Mouse (Mus musculus): ENCODE measurements around the gene Sept1. TPM values are rescaled to one million over a fixed set of nuclear protein-coding genes. Genes with fewer than 3 reads are reported as not detected.

Sept1 gene
- polyA plus RNA-seq, 1 experiment = 1,102 TPM

DNA sequence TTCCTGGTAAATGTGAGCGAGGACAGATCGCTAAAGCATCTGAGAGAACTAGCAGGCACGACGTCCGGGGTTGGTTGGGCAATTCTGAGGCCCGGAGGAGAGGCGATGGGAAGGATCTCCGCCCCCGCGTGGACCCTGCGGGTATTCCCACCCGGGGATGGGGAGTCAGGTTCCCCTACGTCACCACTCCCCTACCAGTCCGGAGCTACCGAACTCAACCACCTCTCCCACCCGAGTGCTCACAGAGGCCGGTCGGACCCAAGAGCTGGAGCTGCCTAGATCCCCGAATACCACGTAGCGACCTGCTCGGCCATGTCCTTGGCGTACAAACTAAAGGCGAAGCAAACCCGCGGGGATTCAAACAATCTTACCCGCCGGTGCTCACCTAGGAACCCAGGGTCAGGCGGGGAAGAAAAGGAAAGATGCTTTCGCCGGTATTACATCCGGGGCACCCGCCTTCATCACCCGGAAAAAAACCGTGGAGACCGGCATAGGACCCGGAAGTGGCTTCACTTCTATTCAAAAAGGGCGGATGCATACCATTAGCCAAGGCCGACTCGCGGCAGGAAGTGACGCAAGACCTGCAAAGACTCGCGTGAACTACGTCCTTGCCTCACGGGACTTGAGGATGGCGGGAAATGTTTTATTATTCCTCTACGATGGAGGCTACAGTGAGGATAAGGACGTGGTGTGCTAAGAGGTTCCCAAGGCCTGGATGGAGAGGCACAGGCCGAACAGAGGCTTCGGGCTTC is 37.2 kb downstream of the Sept1 start, which contains the start of gene Cd2bp2:
Cd2bp2 (minus strand) TSS at position 507 of the 752 bp plus-strand sequence.
- peak within 1 kb of the TSS; percentile 53 for H3K27ac ChIP-seq (ENCODE audit: control insufficient read depth, insufficient read depth, low read length)
- peaks cover 45% of the 10 kb centered on the region for H3K36me3 ChIP-seq (ENCODE audit: control insufficient read depth, insufficient read depth, low read length)
- WGBS = under 1% methylated on average over 51 of the region's 51 CpGs
- peak; percentile 95 for DNase-seq
- peaks cover 18% of the 10 kb centered on the region for H3K4me1 ChIP-seq (replicated peaks; ENCODE audit: control insufficient read depth, insufficient read depth, low read length)
- peak within 1 kb of the TSS; percentile 78 for H3K4me3 ChIP-seq (ENCODE audit: control insufficient read depth, insufficient read depth, low read length)
- TF ChIP-seq POLR2A (IDR thresholded peaks at IDR 0.05; ENCODE audit: control insufficient read depth, extremely low read depth, insufficient read depth, low read length, poor library complexity) = peak; percentile 68; the same call in 1 of the 2 replicates
- TF ChIP-seq CTCF (IDR thresholded peaks at IDR 0.05; ENCODE audit: borderline replicate concordance, control insufficient read depth, extremely low read depth, insufficient read depth, low read length, poor library complexity) = peak; percentile 43; the same call in 1 of the 2 replicates
- no peaks in the 10 kb centered on the region for H3K27me3 ChIP-seq (ENCODE audit: control insufficient read depth, insufficient read depth, low read length)

DNA sequence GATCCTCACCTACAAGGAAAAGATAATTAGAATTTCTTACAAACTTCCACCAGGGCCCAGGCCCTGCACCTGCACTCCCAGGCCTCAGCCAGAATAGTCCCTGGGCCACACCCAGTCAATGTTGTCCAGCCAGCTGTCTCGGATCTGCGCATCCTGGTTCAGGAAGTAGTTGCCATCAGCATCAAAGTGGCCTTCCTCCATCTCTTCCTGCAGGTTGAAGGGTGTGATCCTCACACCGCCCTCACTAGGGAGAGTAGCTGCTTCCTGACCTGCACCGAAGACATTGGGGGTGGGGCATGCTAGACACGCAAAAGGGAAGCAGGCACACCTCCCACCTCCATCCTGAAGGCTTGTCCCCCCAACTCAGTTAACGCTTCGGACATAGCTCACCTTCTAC is 38.3 kb downstream of the Sept1 start:
- Histone ChIP-seq H3K36me3 (ENCODE audit: control insufficient read depth, insufficient read depth, low read length) (peaks cover 34% of the 10 kb centered on the region), H3K4me3 (ENCODE audit: control insufficient read depth, insufficient read depth, low read length) (peak overlapping the region; percentile 78), H3K27ac (ENCODE audit: control insufficient read depth, insufficient read depth, low read length) (no peak overlapping the region), H3K4me1 (replicated peaks; ENCODE audit: control insufficient read depth, insufficient read depth, low read length) (peaks cover 27% of the 10 kb centered on the region), H3K27me3 (ENCODE audit: control insufficient read depth, insufficient read depth, low read length) (no peaks in the 10 kb centered on the region)
- WGBS = 68% methylated on average over 7 of the region's 7 CpGs
- no peak for DNase-seq
- no peak for TF ChIP-seq POLR2A (IDR thresholded peaks at IDR 0.05; ENCODE audit: control insufficient read depth, extremely low read depth, insufficient read depth, low read length, poor library complexity)
- TF ChIP-seq CTCF (IDR thresholded peaks at IDR 0.05; ENCODE audit: borderline replicate concordance, control insufficient read depth, extremely low read depth, insufficient read depth, low read length, poor library complexity) = no peak

DNA sequence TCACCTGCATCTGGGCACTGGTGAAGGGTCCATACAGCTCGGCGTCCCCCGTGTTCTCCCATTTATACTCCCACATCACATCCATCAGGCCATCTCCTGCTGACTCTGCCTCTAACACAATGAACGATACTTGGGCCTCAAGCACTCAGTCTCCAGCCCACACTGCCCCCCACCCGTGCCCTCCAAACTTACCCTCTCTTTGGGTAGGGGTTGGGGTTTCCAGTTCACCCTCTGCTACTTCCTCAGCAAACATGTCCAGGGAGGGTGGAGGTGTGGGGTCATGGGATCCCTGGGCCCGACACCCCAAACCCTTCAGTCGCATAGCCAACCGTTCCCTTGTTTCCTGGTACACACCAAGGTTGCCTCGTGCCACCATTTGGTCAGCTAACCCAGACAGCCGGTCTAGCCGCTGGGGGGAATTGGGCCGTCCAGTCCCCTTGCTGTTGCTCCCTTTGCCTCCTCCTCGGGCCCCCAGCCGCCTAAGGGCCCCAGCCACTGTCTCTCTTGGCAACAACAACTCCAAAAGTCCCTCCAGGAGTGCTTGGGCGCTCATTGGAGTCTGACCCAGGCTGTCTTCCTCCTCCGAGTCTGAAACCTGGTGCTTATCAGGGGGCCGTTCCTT is 38.8 kb downstream of the Sept1 start:
- WGBS = 97% methylated on average over 17 of the region's 17 CpGs
- Histone ChIP-seq H3K4me3 (ENCODE audit: control insufficient read depth, insufficient read depth, low read length) (no peak overlapping the region), H3K27me3 (ENCODE audit: control insufficient read depth, insufficient read depth, low read length) (no peaks in the 10 kb centered on the region), H3K27ac (ENCODE audit: control insufficient read depth, insufficient read depth, low read length) (no peak overlapping the region), H3K4me1 (replicated peaks; ENCODE audit: control insufficient read depth, insufficient read depth, low read length) (peaks cover 31% of the 10 kb centered on the region), H3K36me3 (ENCODE audit: control insufficient read depth, insufficient read depth, low read length) (peaks cover 29% of the 10 kb centered on the region)
- TF ChIP-seq POLR2A (IDR thresholded peaks at IDR 0.05; ENCODE audit: control insufficient read depth, extremely low read depth, insufficient read depth, low read length, poor library complexity) = no peak
- no peak for TF ChIP-seq CTCF (IDR thresholded peaks at IDR 0.05; ENCODE audit: borderline replicate concordance, control insufficient read depth, extremely low read depth, insufficient read depth, low read length, poor library complexity)
- DNase-seq = no peak

DNA sequence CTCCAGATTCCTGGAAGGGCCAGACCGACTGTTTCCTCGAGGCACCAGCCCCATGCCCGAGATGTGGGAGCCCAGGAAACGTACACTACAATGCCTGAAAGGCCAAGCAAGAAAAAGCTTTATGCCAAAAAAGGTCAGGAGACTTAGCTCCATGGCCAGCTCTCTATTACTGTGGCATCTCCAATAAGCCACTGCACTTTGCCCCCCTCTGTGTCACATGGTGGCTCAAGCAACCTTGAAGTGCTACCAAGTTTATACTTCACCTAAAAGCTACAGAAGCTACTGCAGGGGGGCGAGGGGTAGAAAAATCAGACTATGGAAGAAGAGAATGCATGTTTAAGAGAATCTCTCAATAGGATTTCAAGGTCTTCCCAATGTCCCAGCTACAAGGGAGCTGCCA is 39.9 kb downstream of the Sept1 start:
- peaks cover 42% of the 10 kb centered on the region for H3K4me1 ChIP-seq (replicated peaks; ENCODE audit: control insufficient read depth, insufficient read depth, low read length)
- TF ChIP-seq CTCF (IDR thresholded peaks at IDR 0.05; ENCODE audit: borderline replicate concordance, control insufficient read depth, extremely low read depth, insufficient read depth, low read length, poor library complexity) = no peak
- no peak for TF ChIP-seq POLR2A (IDR thresholded peaks at IDR 0.05; ENCODE audit: control insufficient read depth, extremely low read depth, insufficient read depth, low read length, poor library complexity)
- H3K27ac ChIP-seq (ENCODE audit: control insufficient read depth, insufficient read depth, low read length) = no peak overlapping the region
- H3K27me3 ChIP-seq (ENCODE audit: control insufficient read depth, insufficient read depth, low read length) = no peaks in the 10 kb centered on the region
- DNase-seq = no peak
- no peak overlapping the region for H3K4me3 ChIP-seq (ENCODE audit: control insufficient read depth, insufficient read depth, low read length)
- 93% methylated on average over 5 of the region's 5 CpGs for WGBS
- H3K36me3 ChIP-seq (ENCODE audit: control insufficient read depth, insufficient read depth, low read length) = peaks cover 20% of the 10 kb centered on the region

DNA sequence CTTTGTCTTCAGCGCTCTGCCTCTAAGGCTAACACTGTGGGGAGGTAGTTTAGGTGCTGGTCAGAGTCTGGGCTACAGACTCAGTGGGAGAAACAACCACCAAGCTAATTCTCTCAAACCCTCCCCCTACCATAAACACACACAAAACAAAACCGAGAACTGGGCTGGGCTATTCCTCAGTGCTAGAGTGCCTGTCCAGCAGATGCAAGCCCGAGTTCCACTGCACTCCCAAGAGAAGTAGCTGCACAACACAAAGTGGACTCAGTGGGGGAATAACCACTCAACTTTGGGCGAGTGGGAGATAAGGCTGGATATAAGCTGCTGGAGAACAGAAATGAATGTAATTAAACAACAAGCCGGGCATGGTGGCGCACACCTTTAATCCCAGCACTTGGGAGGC is 42.3 kb downstream of the Sept1 start:
- H3K4me3 ChIP-seq (ENCODE audit: control insufficient read depth, insufficient read depth, low read length) = no peak overlapping the region
- peaks cover 36% of the 10 kb centered on the region for H3K4me1 ChIP-seq (replicated peaks; ENCODE audit: control insufficient read depth, insufficient read depth, low read length)
- peak overlapping the region; percentile 4; the same call in 1 of the 2 replicates for H3K27ac ChIP-seq (ENCODE audit: control insufficient read depth, insufficient read depth, low read length)
- no peaks in the 10 kb centered on the region for H3K27me3 ChIP-seq (ENCODE audit: control insufficient read depth, insufficient read depth, low read length)
- H3K36me3 ChIP-seq (ENCODE audit: control insufficient read depth, insufficient read depth, low read length) = peaks cover 20% of the 10 kb centered on the region; the same call in 1 of the 2 replicates
- WGBS = 93% methylated on average over 6 of the region's 6 CpGs
- no peak for DNase-seq
- no peak for TF ChIP-seq CTCF (IDR thresholded peaks at IDR 0.05; ENCODE audit: borderline replicate concordance, control insufficient read depth, extremely low read depth, insufficient read depth, low read length, poor library complexity)
- TF ChIP-seq POLR2A (IDR thresholded peaks at IDR 0.05; ENCODE audit: control insufficient read depth, extremely low read depth, insufficient read depth, low read length, poor library complexity) = no peak

DNA sequence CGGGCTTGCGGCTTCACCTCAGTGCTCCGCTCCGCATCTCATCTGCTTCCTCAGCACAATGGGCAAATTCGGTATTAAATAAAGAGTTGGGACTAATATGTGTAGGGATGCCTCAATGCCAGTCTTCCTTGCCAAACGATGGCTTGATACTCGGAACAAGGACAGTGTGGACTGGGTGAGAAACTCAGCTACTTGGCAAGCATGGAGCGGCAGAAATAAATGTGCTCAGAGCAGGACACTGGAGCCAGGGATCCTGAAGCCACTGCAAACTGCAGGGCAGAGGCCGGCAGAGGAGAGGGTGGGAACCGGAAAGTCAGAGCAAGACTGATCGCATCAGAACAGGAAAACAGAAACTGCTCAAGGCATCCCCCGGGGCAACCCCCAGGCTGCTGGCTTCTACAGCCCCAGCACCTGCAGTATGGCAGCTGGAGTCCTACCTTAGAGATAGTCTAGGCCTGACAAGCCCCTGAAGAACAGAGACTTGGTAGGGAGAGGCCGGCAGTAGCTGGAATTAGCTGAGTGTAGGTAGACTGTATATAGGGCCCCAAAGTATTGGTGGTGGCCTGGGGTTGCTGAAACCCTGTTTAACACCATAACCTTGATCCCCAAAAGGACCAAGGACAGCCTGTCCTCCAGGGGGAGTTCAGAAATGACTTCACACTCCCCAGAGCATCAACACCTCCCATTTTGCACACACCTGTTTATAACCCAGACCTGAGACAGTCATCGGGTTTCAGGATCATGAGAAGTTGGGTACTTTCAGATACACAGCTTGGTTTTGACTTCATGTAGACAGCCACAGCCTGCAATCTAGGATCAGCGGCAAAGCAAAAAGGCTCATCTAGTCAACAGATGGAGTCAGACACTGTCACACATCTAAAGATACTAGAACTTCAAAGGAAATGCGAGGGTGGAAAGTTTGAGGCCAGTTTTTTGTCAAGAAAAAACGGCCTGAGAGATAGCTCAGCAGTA is 44.3 kb downstream of the Sept1 start:
- Histone ChIP-seq H3K36me3 (ENCODE audit: control insufficient read depth, insufficient read depth, low read length) (peaks cover 16% of the 10 kb centered on the region; the same call in 1 of the 2 replicates), H3K4me1 (replicated peaks; ENCODE audit: control insufficient read depth, insufficient read depth, low read length) (peaks cover 25% of the 10 kb centered on the region), H3K4me3 (ENCODE audit: control insufficient read depth, insufficient read depth, low read length) (no peak overlapping the region), H3K27me3 (ENCODE audit: control insufficient read depth, insufficient read depth, low read length) (no peaks in the 10 kb centered on the region), H3K27ac (ENCODE audit: control insufficient read depth, insufficient read depth, low read length) (peak overlapping the region; percentile 88)
- 43% methylated on average over 17 of the region's 17 CpGs for WGBS
- peak; percentile 54 for DNase-seq
- TF ChIP-seq CTCF (IDR thresholded peaks at IDR 0.05; ENCODE audit: borderline replicate concordance, control insufficient read depth, extremely low read depth, insufficient read depth, low read length, poor library complexity) (no peak), POLR2A (IDR thresholded peaks at IDR 0.05; ENCODE audit: control insufficient read depth, extremely low read depth, insufficient read depth, low read length, poor library complexity) (no peak)
